Mouse (Mus musculus) spleen, postnatal 4 days (tissue): ENCODE results near the gene Xpo4.
A peak's percentile ranks its signal among the peaks of the same experiment; 100 is the strongest.

Experiments used
- DNase-seq, 2 experiments: peaks; one replicate each; pipeline ENCODE4 v3.0.0; 2022; ENCODE audit warnings: low spot score in 2 of 2

The Xpo4 gene

DNA sequence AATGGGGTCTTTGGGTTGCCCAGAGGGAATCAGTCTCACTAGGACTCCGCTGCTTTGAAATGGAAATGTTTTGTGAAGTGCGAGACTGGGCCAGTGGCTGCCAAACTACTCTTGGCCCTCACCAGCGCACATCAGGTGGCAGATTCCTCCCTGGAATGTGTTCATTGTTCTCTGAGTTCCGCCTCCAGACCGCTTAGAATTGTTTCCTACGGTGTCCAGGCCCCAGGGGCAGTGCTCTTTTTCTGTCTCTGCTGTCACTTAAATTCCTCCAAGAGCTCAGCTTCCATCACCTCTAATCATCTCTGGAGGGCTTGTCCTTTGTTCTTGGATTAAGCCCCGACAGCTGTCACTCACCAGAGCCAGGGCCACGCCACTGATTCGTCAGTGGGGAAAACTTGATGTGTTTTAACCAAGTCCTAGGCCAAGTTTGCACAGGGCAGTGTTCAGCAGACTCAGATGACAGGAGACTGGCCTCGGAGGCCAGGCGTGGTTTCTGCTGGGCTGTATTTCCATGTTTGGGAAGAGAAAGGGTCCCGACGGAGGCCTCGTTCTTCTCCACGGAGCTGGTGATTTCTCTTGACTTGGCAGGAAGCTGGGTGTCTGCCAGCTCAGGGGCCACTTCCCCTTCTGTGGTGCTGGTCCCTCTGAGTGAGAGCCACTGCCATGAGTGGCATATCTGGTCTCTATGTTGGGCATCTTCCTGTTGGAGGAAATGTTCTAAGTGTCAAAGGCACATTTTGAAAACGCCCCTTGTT, 127.8 kb downstream of the Xpo4 start:
- DNase-seq: peak in 1 of 2 experiments; percentile 27

DNA sequence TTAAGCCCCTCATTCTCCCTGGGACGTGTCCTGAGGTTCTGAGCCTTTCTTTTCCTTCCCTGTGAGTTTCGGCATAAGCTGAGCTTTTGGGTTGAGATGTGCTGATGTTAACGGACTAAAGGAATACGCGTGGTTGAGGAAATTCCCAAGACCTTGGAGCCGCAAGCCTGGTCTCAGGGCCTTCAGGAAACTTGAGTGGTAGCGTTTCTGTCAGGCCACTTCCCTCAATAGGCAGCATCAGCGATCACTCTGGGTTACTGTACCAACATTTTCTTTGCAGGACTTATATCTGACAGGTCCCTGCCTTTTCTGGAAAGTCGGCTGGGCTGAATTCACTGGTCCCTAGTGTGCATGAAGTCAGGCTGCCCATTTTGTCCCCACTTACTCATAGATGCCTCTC, 128.4 kb downstream of the Xpo4 start:
- DNase-seq: no peak

DNA sequence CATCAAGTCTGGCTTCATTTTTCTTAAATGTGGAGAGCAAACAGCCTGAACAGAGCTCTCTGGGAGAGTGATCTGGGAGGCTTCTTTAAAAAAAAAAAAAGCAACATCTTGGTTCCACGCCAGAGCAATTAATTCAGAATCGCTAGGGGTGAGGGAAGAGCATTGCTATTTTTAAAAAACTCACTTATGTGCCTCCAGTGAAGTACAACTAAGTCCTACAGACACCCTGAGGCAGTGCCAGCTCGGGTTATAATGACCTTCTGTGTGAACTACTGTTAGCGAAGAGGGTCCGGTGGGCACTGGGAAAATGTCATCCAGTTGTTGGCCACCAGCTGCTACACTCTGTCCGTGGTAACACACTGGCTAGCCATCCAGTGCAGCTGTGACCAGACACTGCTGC, 129.6 kb downstream of the Xpo4 start:
- DNase-seq: no peak

DNA sequence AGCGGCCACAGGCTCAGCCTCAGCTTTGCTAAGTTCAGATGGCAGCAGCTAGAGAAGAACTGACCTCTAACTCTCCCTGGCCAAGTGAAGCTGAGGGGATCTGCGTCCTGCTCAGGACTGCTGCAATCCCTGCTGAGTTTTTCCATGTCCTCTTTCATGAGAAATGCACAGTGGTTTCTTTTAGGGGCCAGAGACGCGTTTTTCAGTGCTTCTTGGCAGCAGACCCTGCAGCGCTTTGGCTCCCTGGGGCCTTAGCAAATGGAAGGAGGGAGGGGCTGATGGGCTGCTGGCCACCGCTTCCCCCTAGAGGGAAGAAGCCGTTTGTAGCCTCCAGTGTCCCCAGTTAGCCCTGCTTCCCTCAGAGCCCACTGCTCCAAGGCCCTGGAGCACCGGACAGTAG, 130.3 kb downstream of the Xpo4 start:
- DNase-seq: no peak

DNA sequence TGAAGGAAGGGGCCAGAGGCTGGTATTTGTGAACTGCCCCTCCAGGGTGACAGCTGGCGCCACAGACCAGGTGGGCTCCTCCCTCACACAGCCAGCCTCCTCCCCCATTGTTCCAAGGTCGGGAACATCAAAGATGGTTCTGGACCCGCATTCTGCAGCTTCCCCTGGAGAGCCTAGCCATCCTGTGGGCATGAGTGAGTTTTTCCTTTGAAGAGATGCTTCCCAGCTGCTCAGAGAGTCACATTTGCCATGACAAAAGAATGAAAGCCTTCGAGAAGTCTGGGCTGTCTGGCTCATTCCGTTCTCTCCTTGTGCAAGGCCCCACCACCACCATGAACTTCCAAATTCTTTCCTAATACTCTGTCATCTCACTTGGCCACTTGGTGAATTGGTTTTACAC, 130.9 kb downstream of the Xpo4 start:
- no peak for DNase-seq

DNA sequence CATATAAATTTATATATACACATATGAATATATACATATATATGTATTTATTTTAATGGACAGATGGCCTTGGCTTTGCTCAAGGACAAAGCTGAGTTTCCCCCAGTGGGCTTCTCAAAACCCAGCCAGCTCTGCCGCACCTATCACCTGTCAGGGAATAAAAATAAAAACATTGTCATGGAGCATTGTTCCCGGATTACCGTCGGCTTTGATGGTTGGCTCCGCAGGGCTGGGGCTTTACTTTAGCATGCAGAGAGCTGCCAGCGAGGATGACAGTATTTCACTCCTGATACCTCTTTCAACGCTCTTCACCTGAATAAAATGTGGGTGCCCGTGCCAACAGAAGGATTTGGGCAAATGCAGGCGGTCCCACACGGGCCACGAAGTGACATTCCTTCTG, 131.4 kb downstream of the Xpo4 start:
- DNase-seq: no peak

DNA sequence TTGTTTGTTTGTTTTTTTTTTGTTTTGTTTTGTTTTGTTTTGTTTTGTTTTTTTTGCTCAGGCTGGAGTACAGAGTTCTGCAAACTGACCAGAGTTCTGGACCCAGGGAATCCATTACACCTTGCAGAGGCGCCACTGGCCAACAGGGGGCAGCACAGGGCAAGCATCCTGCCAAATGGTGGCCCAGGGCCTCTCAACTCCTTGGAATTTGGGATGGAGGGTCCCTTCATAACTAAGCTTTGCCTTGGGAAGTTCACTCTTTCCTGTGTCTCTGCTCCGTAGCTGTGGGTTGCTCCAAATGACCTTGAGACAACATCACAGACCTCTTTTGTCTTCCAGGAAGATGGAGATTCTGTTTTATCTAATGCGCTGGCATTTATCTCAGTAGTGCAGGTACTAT, 132.0 kb downstream of the Xpo4 start:
- DNase-seq: peak; percentile 31 to 75

DNA sequence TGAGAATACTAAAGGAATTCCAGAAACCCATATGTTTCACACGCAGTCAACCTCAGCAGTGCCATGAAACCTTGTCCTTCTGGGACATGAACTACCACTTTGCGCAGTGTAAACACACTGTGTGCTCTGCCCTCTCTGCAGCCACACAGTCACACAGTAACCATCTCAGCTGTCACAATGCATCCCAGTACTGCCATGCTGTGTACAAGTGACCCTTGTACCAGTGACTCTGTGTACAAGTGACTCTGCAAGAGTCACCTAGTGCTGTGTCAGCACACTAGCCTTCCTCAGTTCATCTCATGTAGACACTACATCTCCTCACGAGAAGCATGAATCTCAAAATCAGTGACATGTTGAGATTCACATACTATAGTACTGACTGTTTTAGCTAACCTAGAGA, 132.7 kb downstream of the Xpo4 start:
- DNase-seq: no peak

DNA sequence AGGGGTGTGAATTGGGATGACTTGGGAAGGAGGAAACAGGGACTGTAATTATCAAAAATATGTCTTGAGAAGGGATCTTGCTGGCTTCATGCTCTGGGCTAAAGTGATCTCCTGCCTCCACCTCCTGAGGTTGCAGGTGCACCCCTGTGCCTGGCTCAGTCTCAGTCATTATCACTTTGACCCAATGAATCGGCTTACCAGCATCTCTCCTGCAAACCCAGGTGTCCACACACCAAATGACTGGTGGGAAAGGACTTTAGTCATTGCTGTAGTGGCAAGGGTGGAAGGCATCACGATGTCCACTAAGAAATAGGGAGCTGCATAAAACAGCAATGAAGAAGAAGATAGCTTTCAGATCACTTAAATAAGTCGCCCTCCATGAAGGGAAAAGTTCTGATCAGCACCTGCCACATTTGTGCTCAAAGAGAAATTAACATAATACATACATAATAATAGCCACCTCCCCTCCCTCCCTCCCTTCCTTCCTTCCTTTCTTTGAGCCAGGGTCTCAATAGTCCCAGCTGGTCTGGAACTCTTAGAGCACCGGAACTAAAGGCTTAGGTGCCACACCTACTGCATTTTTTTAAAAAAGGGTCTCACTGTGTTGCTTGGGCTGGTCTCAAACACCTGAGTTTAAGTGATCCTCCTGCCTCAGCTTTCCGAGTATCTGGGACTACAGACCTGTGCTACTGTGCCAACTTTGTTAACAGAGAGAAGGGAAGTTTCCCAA, 135.3 kb downstream of the Xpo4 start:
- DNase-seq: no peak

DNA sequence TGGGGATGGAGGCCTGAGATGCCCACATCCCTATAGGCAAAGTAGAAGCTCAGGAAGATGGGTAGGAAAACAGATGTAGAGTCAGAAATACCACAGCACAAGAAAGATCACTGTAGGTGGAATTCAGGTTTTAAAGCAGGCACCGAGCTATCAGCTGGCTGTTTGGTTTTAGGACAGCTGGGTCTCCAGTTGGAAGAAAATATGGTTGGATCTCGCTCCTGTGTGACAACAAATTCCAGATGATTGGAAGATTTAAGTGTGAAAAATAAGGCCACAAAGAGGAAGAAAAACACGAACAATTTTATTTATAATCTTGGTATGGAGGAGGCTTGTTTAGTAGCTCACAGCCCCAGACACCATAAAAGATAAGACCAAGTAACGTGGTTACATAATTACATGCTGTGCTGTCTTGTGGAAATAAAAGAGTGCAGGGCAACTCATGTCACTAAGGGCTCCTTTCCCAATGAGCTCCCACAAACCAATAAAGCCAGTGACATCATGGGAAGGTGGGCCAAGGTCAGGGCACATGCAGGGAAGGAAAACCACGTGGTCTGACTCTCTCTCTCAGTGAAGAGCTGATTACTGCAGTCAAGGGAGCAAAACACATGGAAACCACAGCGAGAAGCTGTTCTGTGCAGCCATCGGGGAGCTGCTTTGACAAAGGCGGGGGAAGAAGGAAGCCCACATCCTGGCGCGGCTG, 136.0 kb downstream of the Xpo4 start:
- no peak for DNase-seq

DNA sequence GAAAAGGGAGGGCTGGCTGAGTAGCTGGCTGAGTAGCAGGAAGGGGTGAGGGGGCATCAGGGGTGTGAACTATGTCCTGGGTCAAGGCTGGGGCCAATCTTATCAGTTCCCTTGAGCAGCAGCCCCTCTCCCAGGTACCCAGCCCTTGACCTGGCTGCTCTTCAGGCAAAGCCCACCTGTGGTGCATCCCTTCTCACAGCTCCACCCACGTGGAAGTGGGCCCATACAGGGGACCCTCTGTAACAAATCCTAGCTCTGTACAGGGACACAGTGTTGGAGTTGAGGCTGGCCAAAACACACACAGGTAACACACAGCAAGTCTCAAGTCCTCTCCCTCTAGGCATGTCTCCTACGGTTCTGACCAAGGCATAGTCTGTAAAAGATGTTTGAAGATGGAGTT, 137.6 kb downstream of the Xpo4 start:
- no peak for DNase-seq
